Mouse (Mus musculus): ENCODE measurements at regions not wholly inside any gene's neighbourhood (a gene's known extent, or its start where the extent isn't known, plus 50 kb on each side); places are given as distances from the start of the nearest gene placed in this dataset.
A peak's percentile ranks its signal among the peaks of the same experiment; 100 is the strongest.

DNA sequence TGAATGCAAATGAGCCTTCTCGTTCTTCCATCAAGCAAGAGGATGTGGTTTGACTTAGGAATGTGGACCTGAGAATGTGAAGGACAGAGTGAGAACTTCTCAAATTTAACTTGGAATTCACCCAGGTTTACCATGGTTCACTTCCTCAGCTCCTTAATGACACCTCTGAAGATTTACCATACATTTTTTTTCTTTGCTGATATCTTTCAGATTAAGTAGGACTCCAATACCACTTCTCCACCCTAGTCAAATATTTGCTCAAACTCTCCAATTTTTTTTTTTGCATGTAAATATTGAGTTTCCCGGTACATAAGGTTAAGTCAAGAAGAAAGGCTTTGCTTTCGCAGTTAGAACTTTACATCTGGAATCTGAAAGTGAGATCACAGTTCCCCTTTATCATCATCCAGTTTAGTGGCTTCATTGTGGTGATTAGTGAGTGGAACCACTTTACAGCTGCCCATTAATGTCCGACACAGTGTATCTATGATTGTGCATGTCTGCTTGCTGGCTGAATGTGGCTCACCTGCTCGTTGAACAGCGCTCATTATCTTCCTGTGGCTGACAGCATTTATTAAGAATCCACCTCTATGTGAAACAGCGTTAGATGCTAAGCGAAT lies 446.0 kb upstream of the Adam34 start:
- no peak for DNase-seq (ENCODE audit: low read depth, low spot score)

- no peak for DNase-seq (ENCODE audit: low read depth, low spot score)
Measured at GRCm38 (mm10) chr8:44165115-44165514, 455.3 kb upstream of the Adam34 start.

GRCm38 (mm10) chr8:44177016-44177415 lies 467.2 kb upstream of the Adam34 start:
- peak; percentile 12 for DNase-seq (ENCODE audit: low read depth, low spot score)

GRCm38 (mm10) chr8:44202228-44202627 lies 492.4 kb upstream of the Adam34 start:
- peak; percentile 76 for DNase-seq (ENCODE audit: low read depth, low spot score)

DNA sequence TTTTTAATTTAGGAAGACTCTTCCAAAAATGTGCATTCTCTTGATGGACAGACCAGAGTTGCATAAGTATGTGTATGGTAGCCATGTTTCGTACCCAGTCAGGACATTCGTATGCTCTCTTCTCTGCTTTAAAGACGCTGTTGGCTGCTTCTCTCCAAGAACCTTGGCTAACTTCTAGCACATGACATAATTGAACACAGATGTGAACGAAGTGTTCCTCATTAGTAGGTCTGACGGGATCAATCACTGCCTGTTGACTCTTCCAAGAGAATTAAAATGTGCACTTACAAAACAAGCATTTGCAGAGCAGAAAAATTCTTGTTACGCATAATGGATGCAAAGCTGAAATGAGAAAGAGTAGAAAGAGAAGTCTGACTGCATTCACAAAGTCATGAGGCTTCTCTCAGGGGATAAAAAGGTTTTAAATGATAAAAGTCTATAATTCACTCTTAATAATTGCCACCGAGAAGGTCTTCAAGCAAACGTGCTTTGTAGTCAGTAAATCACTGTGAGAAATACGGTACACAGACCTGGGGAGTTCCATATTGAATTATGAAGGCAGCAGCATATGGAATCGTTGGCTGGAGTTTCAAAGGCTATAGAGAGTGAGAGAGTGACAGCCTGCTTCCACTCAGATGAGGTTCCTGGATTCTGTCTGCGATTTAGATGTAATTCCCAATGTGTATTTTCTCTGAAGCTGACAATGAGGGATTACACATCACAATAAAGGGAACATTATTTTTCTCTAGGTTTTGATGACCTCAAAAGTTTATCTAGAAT lies 496.7 kb upstream of the Adam34 start:
- no peak for DNase-seq (ENCODE audit: low read depth, low spot score)

GRCm38 (mm10) chr8:44222346-44222745 lies 512.5 kb upstream of the Adam34 start:
- DNase-seq (ENCODE audit: low read depth, low spot score): no peak

DNA sequence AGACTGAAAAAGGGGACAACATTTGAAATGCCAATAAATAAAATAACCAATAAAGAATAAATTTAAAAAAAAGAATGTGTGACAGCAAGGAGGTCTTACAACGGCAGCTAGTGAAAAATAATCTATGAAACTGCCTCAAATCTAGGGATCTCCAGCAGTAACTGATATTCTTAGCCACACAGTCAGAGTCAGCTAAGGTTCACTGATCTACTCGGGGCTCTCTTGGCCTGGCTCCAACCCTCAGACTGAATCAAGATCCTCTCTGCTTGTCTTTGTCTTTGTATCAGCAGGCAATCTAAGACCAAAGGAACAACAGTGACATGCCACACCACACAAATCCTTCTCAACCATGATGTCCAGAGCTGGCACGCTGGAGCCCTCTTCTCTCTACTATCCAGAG lies 542.5 kb upstream of the Adam34 start:
- no peak for DNase-seq (ENCODE audit: low read depth, low spot score)

DNA sequence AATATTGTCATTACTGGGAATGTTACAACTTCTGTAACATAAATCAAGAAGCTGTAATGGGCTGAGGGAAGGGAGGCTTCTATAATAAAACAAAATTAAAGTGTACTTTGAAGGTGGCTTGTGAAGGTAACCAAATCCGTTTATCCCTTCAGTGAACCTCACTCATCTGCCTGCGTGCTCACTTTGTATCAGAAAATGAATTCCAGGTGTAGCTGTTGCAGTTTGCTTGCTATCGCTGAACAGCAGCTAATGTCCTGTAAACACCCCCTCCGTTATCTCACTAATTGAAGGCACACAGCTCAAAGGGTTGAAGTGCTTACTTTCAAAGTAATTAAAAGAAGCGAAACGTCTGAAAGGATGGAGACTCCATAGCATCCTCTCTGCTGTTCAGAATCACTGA lies 547.2 kb upstream of the Adam34 start:
- no peak for DNase-seq (ENCODE audit: low read depth, low spot score)

DNA sequence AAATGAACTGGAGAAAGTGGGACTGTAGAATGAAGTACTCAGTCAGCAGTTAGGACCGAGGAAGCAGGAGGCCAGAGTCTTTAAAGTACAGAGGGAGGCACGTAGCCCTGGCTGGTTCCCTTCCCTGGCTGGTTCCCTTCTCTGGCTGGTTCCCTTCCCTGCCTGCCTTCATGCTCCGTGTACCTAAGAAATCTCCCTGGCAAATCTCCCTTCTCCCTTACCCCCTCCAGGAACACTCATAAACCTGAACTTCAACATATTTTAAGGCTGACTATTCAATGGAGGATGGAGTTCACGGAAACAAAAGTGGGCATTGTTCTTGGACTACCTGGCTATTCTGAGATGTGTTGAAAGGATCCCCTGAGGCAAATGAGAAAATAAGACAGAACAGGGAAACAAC lies 551.2 kb upstream of the Adam34 start:
- no peak for DNase-seq (ENCODE audit: low read depth, low spot score)

GRCm38 (mm10) chr8:44273300-44273699 lies 563.5 kb upstream of the Adam34 start:
- no peak for DNase-seq (ENCODE audit: low read depth, low spot score)

DNA sequence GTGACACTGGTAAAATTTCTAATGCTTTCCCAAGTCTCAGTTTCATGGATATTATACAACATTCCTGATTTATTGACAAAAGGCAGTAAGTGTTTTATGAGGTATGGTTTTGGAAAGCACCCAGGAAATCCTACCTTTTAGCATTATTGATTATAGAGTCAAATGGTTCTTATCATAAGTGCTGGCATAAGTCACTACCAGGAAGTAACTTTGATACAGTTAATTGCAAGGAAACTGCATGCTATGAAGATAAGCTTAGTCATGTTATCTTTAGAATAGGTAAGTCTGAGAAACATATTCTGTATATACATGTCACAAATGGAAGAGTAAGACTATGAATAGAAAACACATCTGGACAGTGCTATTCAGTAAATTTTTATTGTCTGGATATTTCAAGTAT lies 608.4 kb upstream of the Adam34 start:
- DNase-seq (ENCODE audit: low read depth, low spot score): no peak

- no peak for DNase-seq (ENCODE audit: low read depth, low spot score)
Measured at GRCm38 (mm10) chr8:44334323-44334993, 600.8 kb upstream of the Fat1 start.

DNA sequence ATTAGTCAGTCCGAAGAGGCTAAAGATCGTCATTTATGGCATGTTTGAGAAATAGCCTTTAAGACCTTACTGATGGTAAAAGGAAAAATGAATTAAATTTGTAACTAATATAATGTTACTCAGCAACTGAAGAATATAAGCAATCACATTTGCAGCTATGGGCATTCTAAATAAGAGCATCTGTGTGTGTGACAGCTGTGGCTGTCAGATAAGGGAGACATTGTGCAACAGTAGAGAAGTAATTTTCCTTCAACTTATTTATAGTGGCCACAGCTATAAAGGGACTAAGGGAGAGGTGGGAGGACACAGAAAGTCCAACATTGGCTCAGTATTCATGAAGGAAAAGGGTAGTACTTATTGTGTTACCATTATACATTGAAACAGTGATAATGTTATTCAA lies 591.8 kb upstream of the Fat1 start:
- no peak for DNase-seq (ENCODE audit: low read depth, low spot score)

- DNase-seq (ENCODE audit: low read depth, low spot score): no peak
Measured at GRCm38 (mm10) chr8:44343924-44344323, 591.3 kb upstream of the Fat1 start.

DNA sequence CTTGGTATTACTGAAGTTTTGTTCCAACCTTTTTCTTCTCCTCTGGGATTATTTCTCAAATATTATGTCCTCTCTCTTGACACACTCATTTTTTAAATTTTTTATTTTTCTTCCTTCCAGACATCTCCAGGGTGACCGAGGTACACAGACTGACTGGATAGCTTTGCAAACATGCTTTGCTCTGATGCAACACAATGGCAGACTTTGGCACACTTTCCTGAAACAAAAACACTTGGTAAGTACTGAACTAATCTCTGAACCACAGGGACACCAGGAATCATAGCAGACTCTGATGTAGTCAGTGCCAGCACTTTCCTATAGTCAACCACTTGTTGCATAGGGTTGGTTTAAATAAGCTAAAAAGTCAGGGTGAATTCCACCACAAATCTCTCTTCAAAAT lies 587.8 kb upstream of the Fat1 start:
- no peak for DNase-seq (ENCODE audit: low read depth, low spot score)

DNA sequence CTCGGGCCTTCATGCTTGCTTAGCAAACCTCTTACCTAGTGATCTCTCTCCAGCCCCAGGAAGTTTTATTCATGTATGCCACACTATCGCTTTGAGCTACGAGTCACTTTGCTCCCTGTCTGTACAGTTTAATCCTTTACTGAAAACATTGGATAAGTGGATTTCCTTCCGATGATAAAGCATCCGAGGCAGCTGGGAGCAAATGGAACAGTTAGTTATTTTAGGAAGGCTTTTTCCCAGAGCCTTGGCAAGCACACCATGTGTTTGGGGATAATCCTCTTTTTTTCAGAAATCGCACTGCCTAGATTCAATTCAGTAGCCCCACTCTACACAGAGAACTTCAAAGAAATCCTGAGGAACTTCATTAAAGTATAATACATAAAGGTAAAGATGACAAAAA lies 561.3 kb upstream of the Fat1 start:
- peak; percentile 48 for DNase-seq (ENCODE audit: low read depth, low spot score)

GRCm38 (mm10) chr8:44377731-44378130 lies 557.5 kb upstream of the Fat1 start:
- no peak for DNase-seq (ENCODE audit: low read depth, low spot score)

DNA sequence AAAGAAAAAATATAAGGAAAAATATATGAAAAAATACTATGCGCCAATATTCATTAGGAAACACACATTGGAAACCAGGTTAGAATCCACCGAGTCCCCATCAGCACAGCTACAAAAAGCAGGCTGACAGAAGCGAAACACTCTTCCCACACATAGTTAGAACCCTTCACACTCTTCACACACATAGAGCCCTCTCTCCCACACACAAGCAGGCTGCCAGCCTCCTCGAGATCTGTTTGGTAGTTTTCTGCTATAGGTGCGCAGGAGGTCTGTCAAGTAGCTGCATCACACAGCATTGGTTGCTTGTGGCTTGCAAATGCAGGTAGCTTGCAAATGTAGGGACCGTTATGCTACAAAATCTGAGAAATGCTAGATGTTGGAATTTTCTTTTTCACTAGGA lies 526.8 kb upstream of the Fat1 start:
- peak; percentile 55 for DNase-seq (ENCODE audit: low read depth, low spot score)

GRCm38 (mm10) chr8:44410261-44410660 lies 525.0 kb upstream of the Fat1 start:
- peak; percentile 21 for DNase-seq (ENCODE audit: low read depth, low spot score)

- no peak for DNase-seq (ENCODE audit: low read depth, low spot score)
Measured at GRCm38 (mm10) chr8:44418003-44418402, 517.2 kb upstream of the Fat1 start.

GRCm38 (mm10) chr8:44455433-44455832 lies 479.8 kb upstream of the Fat1 start:
- DNase-seq (ENCODE audit: low read depth, low spot score): no peak

DNA sequence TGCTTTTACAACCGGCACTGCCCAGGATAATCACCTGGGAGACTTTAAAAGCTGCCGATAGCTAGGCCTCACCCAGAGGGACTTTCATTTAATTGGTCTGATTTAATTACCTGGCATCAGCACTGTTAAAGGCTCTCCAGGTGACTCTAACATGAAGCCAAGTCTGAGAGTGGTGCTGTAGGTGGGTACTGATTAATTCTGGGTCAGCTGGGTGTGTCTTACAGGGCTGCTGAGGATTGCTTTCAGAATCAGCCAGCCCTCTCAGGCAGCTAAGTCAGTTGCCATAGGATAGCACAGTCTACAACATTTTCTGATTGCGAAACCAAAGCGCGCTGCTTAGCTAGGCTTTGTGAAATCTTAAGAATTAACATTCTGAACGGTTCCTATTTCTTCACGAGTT lies 478.9 kb upstream of the Fat1 start:
- no peak for DNase-seq (ENCODE audit: low read depth, low spot score)

Data from telencephalon, adult 2 months (tissue).